Mouse (Mus musculus) forebrain, embryonic 16.5 days (tissue): ENCODE data around the gene Asb18. TPM values are rescaled to one million over a fixed set of nuclear protein-coding genes. Genes with fewer than 3 reads are reported as not detected.

Experiments used
- ATAC-seq: fragments of 200-750 bp; cut with Nextera tagmentation; 2 replicates; pipeline ENCODE4 v1.8.0; 2017; ENCODE audit warnings: mild to moderate bottlenecking, moderate library complexity
- H3K27ac ChIP-seq: fragments of 300-500 bp; sonication (generic); 2 replicates; pipeline ENCODE4 v1.5.1; 2014; ENCODE audit warnings: low read length, control low read depth
- H3K27me3 ChIP-seq: fragments of 300-500 bp; sonication (generic); replicated peaks from 2 replicates; pipeline ENCODE4 v1.6.1; 2014; ENCODE audit warnings: low read length; ENCODE audit not compliant: control insufficient read depth, insufficient read depth
- H3K36me3 ChIP-seq: fragments of 300-500 bp; sonication (generic); 2 replicates; pipeline ENCODE4 v1.6.1; 2014; ENCODE audit not compliant: control insufficient read depth, insufficient read depth
- H3K4me1 ChIP-seq: fragments of 300-500 bp; sonication (generic); replicated peaks from 2 replicates; pipeline ENCODE4 v1.6.1; 2014; ENCODE audit warnings: low read length; ENCODE audit not compliant: control insufficient read depth, insufficient read depth
- H3K4me2 ChIP-seq: fragments of 300-500 bp; sonication (generic); 2 replicates; pipeline ENCODE4 v1.6.1; 2014; ENCODE audit warnings: mild to moderate bottlenecking, low read length, control low read depth
- H3K4me3 ChIP-seq: fragments of 300-500 bp; sonication (generic); replicated peaks from 2 replicates; pipeline ENCODE4 v1.5.1; 2014; ENCODE audit warnings: mild to moderate bottlenecking, low read length, control low read depth
- H3K9ac ChIP-seq: fragments of 300-500 bp; sonication (generic); replicated peaks from 2 replicates; pipeline ENCODE4 v1.6.1; 2014; ENCODE audit warnings: low read depth, low read length, control low read depth
- H3K9me3 ChIP-seq: fragments of 300-500 bp; sonication (generic); 2 replicates; pipeline ENCODE4 v1.6.1; 2016; ENCODE audit warnings: low read length; ENCODE audit not compliant: control insufficient read depth
- WGBS: fragments of 180-500 bp; shearing (Covaris S2); extraction: QIAGEN DNeasy Blood & Tissue Kit; methylation state at CpG from one replicate; pipeline ENCODE4 v1.1.7; 2014; 5-methylcytosine and 5-hydroxymethylcytosine counted together
- polyA plus RNA-seq: library from polyadenylated mRNA; unstranded; fragments of >200 nt; fragmentation: Nextera tagmentation; extraction: Ambion mirVana; gene quantifications from 2 replicates; pipeline ENCODE4 v1.2.1, GENCODE M21; 2015

The Asb18 gene
- polyA plus RNA-seq, 1 experiment from 2014 or later: 0.33 TPM

DNA sequence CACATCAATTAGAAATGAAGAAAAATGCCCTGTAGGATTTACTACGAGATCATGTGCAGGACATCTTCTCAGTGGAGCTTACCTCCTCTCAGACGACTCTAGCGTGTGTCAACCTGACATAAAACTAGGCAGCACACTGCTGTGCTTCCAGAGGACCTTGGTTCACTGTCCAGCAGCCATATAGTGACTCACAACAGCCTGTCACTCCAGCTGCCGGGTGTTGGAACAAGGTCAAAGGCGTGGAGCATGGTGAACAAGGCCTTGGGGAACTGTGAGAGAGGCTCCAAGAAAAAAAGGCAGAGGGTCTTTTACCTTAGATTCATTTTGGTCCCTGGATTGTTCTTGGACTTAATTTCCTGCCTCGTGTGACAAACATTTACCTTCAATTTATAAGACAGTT is 3.6 kb upstream of the Asb18 start:
- no peak for ATAC-seq

DNA sequence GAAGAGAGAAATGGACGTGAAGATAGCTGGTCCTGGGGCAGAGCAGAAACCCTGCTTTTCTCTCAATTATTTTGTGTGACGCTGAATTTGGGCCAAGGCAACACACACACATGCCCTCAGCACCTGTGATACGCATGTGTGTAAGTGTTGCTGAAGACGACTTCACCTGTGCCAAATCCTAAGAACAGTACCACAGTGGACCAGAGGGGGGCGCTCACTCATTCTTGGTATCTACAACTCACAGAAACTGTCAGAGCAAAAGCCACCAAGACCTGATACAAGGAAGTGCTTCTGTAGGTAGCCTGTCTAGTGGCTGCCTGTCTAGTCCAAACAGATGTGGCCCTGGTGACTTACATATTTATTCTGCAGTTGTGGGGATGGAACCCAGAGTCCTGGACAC is 1.2 kb downstream of the Asb18 start:
- Histone ChIP-seq H3K27ac (no peak overlapping the region), H3K27me3 (no peaks in the 10 kb centered on the region; the same call in 1 of the 2 replicates), H3K9ac (no peak overlapping the region), H3K36me3 (no peaks in the 10 kb centered on the region), H3K4me1 (peaks cover 4% of the 10 kb centered on the region; the same call in 1 of the 2 replicates), H3K4me2 (no peak overlapping the region), H3K4me3 (no peak overlapping the region), H3K9me3 (no peaks in the 10 kb centered on the region)
- ATAC-seq: no peak
- WGBS: 76% methylated on average over 5 of the region's 5 CpGs

More for the DNA sequence above, 3.6 kb upstream of the Asb18 start:
- Histone ChIP-seq H3K27me3 (peaks cover 2% of the 10 kb centered on the region; the same call in 1 of the 2 replicates), H3K4me2 (no peak overlapping the region), H3K4me3 (no peak overlapping the region), H3K36me3 (no peaks in the 10 kb centered on the region), H3K9me3 (no peaks in the 10 kb centered on the region), H3K27ac (no peak overlapping the region), H3K4me1 (no peaks in the 10 kb centered on the region), H3K9ac (no peak overlapping the region)
- WGBS: 78% methylated on average over 6 of the region's 6 CpGs

DNA sequence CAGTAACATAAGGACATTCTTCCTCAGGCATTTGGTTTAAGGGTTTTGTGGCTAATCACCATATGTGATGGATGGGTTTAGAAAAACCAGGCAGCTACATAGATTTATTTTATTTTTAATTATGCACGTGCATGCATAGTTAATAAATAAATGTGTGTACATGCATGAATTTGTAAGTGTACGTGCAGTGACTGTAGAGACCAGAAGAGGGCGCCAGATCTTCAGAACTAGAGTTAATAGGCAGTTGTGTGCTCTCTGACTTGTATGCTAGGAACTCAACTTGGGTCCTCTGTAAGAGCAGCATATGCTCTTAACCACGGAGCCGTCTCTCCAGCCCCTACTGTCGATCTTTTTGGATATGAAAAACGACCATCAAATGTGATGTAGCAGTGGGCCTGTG is 1.6 kb downstream of the Asb18 start:
- H3K4me2 ChIP-seq: no peak overlapping the region
- H3K27me3 ChIP-seq: no peaks in the 10 kb centered on the region; the same call in 1 of the 2 replicates
- no peak for ATAC-seq
- H3K9ac ChIP-seq: no peak overlapping the region
- H3K4me3 ChIP-seq: no peak overlapping the region
- peaks cover 4% of the 10 kb centered on the region; the same call in 1 of the 2 replicates for H3K4me1 ChIP-seq
- WGBS: 70% methylated on average over 7 of the region's 7 CpGs
- H3K9me3 ChIP-seq: no peaks in the 10 kb centered on the region
- no peak overlapping the region for H3K27ac ChIP-seq
- H3K36me3 ChIP-seq: no peaks in the 10 kb centered on the region

DNA sequence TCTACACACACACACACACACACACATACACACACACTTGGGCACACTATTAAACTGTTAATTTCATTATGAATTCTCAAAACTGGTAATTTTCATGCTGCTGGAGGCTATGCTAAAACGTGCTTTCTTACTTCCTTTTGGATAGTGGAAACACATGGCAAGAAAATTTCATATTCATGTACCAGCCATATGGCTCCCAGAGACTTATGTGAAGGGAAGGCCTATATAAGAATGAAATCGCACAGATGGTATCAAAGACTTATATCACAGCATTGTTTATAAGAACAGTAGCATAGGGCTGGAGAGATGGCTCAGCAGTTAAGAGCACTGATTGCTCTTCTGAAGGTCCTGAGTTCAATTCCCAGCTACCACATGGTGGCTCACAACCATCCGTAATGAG is 2.3 kb downstream of the Asb18 start:
- no peak overlapping the region for H3K4me3 ChIP-seq
- peaks cover 7% of the 10 kb centered on the region for H3K4me1 ChIP-seq
- H3K9ac ChIP-seq: no peak overlapping the region
- H3K36me3 ChIP-seq: no peaks in the 10 kb centered on the region
- H3K27ac ChIP-seq: no peak overlapping the region
- 69% methylated on average over 3 of the region's 3 CpGs for WGBS
- no peaks in the 10 kb centered on the region for H3K27me3 ChIP-seq
- no peak overlapping the region for H3K4me2 ChIP-seq
- ATAC-seq: peak; percentile 68
- no peaks in the 10 kb centered on the region for H3K9me3 ChIP-seq

DNA sequence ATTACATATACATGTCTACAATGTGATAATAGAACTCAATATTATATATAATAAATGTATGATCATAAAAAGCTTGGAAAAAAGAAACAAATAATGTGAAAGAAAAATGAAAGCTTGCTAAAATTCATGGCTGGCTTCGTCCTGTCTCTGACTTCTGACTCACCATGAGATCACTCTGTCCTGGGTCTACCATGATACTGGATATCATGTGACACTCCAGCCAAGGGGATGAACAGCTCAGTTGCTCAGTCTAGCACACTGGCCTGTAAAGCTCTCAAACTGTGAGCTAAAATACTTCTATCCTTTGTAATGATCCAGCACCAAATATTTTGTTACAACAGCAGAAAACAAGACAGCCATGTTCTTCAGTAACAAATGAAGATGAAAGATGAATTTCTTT is 4.4 kb downstream of the Asb18 start:
- Histone ChIP-seq H3K4me2 (no peak overlapping the region), H3K9ac (no peak overlapping the region), H3K4me1 (peaks cover 15% of the 10 kb centered on the region), H3K4me3 (no peak overlapping the region), H3K9me3 (no peaks in the 10 kb centered on the region), H3K27ac (no peak overlapping the region), H3K27me3 (no peaks in the 10 kb centered on the region), H3K36me3 (no peaks in the 10 kb centered on the region)
- no peak for ATAC-seq
- 97% methylated on average over 1 of the region's 1 CpGs for WGBS

DNA sequence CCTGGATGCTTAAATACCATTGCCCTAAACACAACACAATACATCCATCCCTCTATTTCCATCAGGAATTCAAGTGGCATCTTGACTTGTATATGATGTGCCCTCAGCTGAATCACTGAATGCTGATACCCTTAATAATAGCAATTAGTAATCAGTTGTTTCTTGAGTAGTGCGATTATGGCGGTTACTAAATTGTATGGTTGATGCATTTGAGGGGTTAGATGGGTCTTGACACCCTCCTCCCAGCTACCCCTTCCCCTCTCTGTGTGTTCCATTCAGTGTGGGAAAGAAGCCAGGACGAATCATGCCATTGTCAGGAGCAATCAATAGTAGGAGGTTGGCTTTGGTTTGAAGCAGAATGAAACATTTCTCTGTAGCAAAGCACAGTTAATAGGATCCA is 5.3 kb downstream of the Asb18 start:
- Histone ChIP-seq H3K27me3 (no peaks in the 10 kb centered on the region), H3K4me1 (peaks cover 15% of the 10 kb centered on the region), H3K9ac (no peak overlapping the region), H3K4me2 (no peak overlapping the region), H3K27ac (no peak overlapping the region; the same call in 1 of the 2 replicates), H3K9me3 (no peaks in the 10 kb centered on the region), H3K36me3 (no peaks in the 10 kb centered on the region), H3K4me3 (no peak overlapping the region)
- 43% methylated on average over 3 of the region's 3 CpGs for WGBS
- ATAC-seq: peak; percentile 61; the same call in 1 of the 2 replicates

DNA sequence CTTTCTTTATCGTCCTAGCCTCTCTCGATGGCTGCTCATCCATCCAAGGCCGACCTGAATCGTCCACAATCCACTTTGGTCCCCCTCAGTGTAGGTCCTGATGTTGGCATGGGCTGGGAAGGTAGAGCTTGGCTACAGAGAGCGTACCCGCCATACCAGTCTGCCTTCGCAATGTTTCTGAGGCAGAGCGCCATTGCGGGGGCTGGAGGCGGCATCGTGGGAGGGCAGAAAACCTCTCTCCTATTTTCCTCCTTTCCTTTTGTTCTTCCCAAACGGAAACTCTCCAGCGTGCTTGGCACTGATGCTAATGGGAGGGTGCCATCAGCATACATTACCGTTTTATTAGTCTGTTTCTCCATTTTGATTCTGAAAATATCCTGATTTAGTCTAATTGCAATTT is 7.8 kb downstream of the Asb18 start:
- peaks cover 15% of the 10 kb centered on the region for H3K4me1 ChIP-seq
- no peaks in the 10 kb centered on the region for H3K27me3 ChIP-seq
- WGBS: 50% methylated on average over 14 of the region's 14 CpGs
- H3K9me3 ChIP-seq: no peaks in the 10 kb centered on the region
- ATAC-seq: peak; percentile 21
- H3K4me2 ChIP-seq: peak overlapping the region; percentile 39
- H3K27ac ChIP-seq: peak overlapping the region; percentile 63
- H3K4me3 ChIP-seq: no peak overlapping the region
- no peaks in the 10 kb centered on the region for H3K36me3 ChIP-seq
- 0 out of 2 replicates have a peak overlapping the region, but pooled peaks have one; percentile 13 for H3K9ac ChIP-seq

DNA sequence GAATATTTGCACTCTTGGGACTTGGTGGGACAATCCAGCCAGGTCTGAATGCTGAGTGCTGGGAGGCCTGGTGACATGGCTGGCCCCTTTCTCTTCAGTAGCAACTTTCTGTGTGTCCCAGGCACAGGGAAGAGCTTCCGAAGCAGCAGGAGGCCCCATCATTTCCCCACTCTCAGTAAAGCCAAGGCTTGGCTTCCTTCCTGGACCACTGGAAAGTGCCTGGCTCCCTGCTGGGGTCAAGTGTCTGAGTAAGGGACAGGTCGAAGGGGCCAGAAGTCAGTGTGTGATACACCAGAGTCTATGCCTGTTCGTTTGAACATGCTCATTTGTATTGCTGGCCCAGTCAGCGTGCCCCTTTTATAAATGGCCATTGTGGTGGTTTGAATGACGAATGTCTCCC is 13.5 kb downstream of the Asb18 start:
- Histone ChIP-seq H3K27me3 (0 out of 2 replicates have a peak, but pooled peaks cover 6% of the 10 kb centered on the region), H3K4me3 (no peak overlapping the region)
- 33% methylated on average over 5 of the region's 5 CpGs for WGBS

DNA sequence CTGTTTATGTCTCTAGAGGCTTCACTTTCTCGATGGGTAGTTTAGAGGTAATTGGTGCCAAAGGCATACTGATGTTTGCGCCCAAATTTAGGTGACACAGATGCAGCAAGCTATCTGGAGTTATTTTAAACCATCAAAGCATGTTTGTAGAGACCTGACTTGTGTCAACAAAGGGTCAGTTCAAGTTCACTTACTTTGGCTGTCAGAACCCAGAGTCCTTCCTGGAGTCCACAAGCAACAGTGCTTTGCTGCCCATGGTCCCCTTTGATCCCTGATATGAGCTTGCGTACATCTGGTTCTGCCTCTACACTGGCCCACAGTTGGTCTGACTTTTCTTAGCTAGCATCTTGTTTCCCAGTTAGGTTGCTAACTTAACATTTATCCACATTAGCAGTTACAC is 14.6 kb downstream of the Asb18 start:
- H3K4me2 ChIP-seq: no peak overlapping the region
- ATAC-seq: no peak
- peaks cover 12% of the 10 kb centered on the region; the same call in 1 of the 2 replicates for H3K27me3 ChIP-seq
- no peak overlapping the region for H3K4me3 ChIP-seq
- no peaks in the 10 kb centered on the region for H3K9me3 ChIP-seq
- H3K27ac ChIP-seq: no peak overlapping the region
- no peaks in the 10 kb centered on the region for H3K4me1 ChIP-seq
- 94% methylated on average over 3 of the region's 3 CpGs for WGBS
- H3K36me3 ChIP-seq: no peaks in the 10 kb centered on the region
- no peak overlapping the region for H3K9ac ChIP-seq

More for the DNA sequence above, 13.5 kb downstream of the Asb18 start:
- Histone ChIP-seq H3K27ac (no peak overlapping the region), H3K4me1 (no peaks in the 10 kb centered on the region), H3K4me2 (no peak overlapping the region), H3K36me3 (no peaks in the 10 kb centered on the region), H3K9me3 (no peaks in the 10 kb centered on the region), H3K9ac (no peak overlapping the region)
- no peak for ATAC-seq

DNA sequence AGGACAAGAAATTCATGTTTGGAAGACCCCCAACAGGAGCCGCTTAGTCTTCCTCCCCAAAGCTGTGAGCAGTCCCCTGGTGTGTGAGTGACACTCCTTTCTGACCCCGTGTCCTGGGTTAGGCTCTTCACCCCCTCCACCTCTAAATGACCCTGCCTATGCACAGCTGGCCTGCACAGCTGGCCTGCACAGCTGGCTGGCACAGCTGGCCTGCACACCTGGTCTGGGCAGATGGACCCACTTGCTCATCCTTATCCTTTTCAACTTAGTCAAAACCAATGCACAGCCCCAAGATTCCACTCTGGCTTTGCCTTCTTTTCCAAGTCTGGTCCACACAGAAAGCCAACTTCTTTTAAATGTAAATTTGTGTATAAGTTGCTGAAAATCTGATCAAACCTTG is 15.8 kb downstream of the Asb18 start:
- Histone ChIP-seq H3K4me2 (no peak overlapping the region), H3K4me1 (no peaks in the 10 kb centered on the region), H3K36me3 (no peaks in the 10 kb centered on the region), H3K27ac (no peak overlapping the region), H3K9me3 (no peaks in the 10 kb centered on the region), H3K27me3 (peaks cover 21% of the 10 kb centered on the region; the same call in 1 of the 2 replicates), H3K4me3 (no peak overlapping the region), H3K9ac (no peak overlapping the region)
- ATAC-seq: no peak
- 67% methylated on average over 2 of the region's 2 CpGs for WGBS
